Mouse (Mus musculus) myocyte (in vitro differentiated cells): ENCODE results near the gene Pam. TPM values are rescaled to one million over a fixed set of nuclear protein-coding genes. Genes with fewer than 3 reads are reported as not detected.

ENCODE experiments used
- H3K27me3 ChIP-seq: one replicate; pipeline ENCODE4 v1.6.1; 2011; ENCODE audit not compliant: control insufficient read depth, insufficient read depth, insufficient read length
- H3K36me3 ChIP-seq: one replicate; pipeline ENCODE4 v1.6.1; 2011; ENCODE audit not compliant: control insufficient read depth, insufficient read depth
- H3K4me2 ChIP-seq: one replicate; pipeline ENCODE4 v1.6.1; 2011; ENCODE audit warnings: low read depth, control low read depth
- H3K4me3 ChIP-seq: one replicate; pipeline ENCODE4 v1.5.1; 2011; ENCODE audit warnings: mild to moderate bottlenecking, control low read depth, moderate library complexity
- H3K79me2 ChIP-seq: one replicate; pipeline ENCODE4 v1.6.1; 2011; ENCODE audit not compliant: control insufficient read depth, insufficient read depth
- H3ac ChIP-seq: one replicate; pipeline ENCODE4 v1.6.1; 2011; ENCODE audit not compliant: control insufficient read depth, insufficient read length
- CEBPB ChIP-seq: IDR thresholded peaks from 2 replicates; pipeline ENCODE4 v1.6.1; 2011; ENCODE audit warnings: mild to moderate bottlenecking, moderate library complexity; ENCODE audit not compliant: poor library complexity, insufficient read depth, severe bottlenecking
- E2F4 ChIP-seq: IDR thresholded peaks from one replicate; pipeline ENCODE4 v1.6.1; 2011; ENCODE audit warnings: mild to moderate bottlenecking, control low read depth, moderate library complexity; ENCODE audit not compliant: insufficient read depth
- MAX ChIP-seq: IDR thresholded peaks from one replicate; pipeline ENCODE4 v1.6.1; 2011; ENCODE audit warnings: low read depth, mild to moderate bottlenecking, control low read depth
- MYOD1 ChIP-seq, 3 experiments: IDR thresholded peaks; one replicate each; pipeline ENCODE4 v1.6.1; 2011; ENCODE audit warnings: control low read depth in 2 of 3, low read depth in 2 of 3, mild to moderate bottlenecking in 2 of 3, moderate library complexity in 1 of 3; ENCODE audit not compliant: insufficient read length in 2 of 3, control insufficient read depth in 1 of 3
- MYOG ChIP-seq, 3 experiments: IDR thresholded peaks; one replicate each; pipeline ENCODE4 v1.6.1; 2011; ENCODE audit warnings: control low read depth in 2 of 3, low read depth in 2 of 3, mild to moderate bottlenecking in 2 of 3; ENCODE audit not compliant: insufficient read length in 2 of 3, control insufficient read depth in 1 of 3, insufficient read depth in 1 of 3
- POLR2A ChIP-seq: IDR thresholded peaks from one replicate; pipeline ENCODE4 v1.6.1; 2011; ENCODE audit warnings: low read depth, mild to moderate bottlenecking, control low read depth, moderate library complexity; ENCODE audit not compliant: insufficient read length
- POLR2AphosphoS2 ChIP-seq: IDR thresholded peaks from one replicate; pipeline ENCODE4 v1.6.1; 2011; ENCODE audit warnings: low read depth, control low read depth; ENCODE audit not compliant: insufficient read length
- REST ChIP-seq: IDR thresholded peaks from one replicate; pipeline ENCODE4 v1.6.1; 2011; ENCODE audit warnings: mild to moderate bottlenecking, control low read depth, moderate library complexity; ENCODE audit not compliant: insufficient read depth, insufficient read length
- SRF ChIP-seq: IDR thresholded peaks from one replicate; pipeline ENCODE4 v1.6.1; 2011; ENCODE audit warnings: low read depth; ENCODE audit not compliant: control insufficient read depth, insufficient read length
- TCF12 ChIP-seq: IDR thresholded peaks from one replicate; pipeline ENCODE4 v1.6.1; 2011; ENCODE audit warnings: mild to moderate bottlenecking, control low read depth; ENCODE audit not compliant: poor library complexity, insufficient read depth, severe bottlenecking
- TCF3 ChIP-seq: IDR thresholded peaks from one replicate; pipeline ENCODE4 v1.6.1; 2011; ENCODE audit warnings: low read depth, control low read depth; ENCODE audit not compliant: insufficient read length
- USF1 ChIP-seq: IDR thresholded peaks from one replicate; pipeline ENCODE4 v1.6.1; 2011; ENCODE audit warnings: low read depth, mild to moderate bottlenecking, control low read depth, moderate library complexity
- polyA plus RNA-seq: library from polyadenylated mRNA; unstranded; fragments of >200 nt; fragmentation: generic; extraction: Trizol; gene quantifications from one replicate; pipeline ENCODE4 v1.2.1, GENCODE M21; 2012; ENCODE audit warnings: missing spikeins

The Pam gene
- polyA plus RNA-seq, 1 experiment = 29.4 TPM

- Histone ChIP-seq H3K27me3 (no peaks in the 10 kb centered on the region), H3ac (no peak overlapping the region), H3K36me3 (no peaks in the 10 kb centered on the region), H3K4me2 (no peak overlapping the region), H3K4me3 (no peak overlapping the region), H3K79me2 (no peaks in the 10 kb centered on the region)
- no peak for TF ChIP-seq POLR2AphosphoS2
- no peak for TF ChIP-seq MYOD1 (IDR thresholded peaks at IDR 0.05; ENCODE audit: control insufficient read depth in 1 of 3, insufficient read length in 2 of 3, low read depth in 2 of 3)
- no peak for TF ChIP-seq MYOG (IDR thresholded peaks at IDR 0.05; ENCODE audit: control insufficient read depth in 1 of 3, insufficient read depth in 1 of 3, insufficient read length in 2 of 3, low read depth in 2 of 3)
- TF ChIP-seq REST = no peak
- no peak for TF ChIP-seq MAX
- no peak for TF ChIP-seq POLR2A
- TF ChIP-seq TCF3 = no peak
- no peak for TF ChIP-seq USF1
- TF ChIP-seq SRF = no peak
- no peak for TF ChIP-seq TCF12
- no peak for TF ChIP-seq CEBPB
These were observed 232.3 kb downstream of the Pam start for GRCm38 (mm10) chr1:97863140-97863539.

- no peaks in the 10 kb centered on the region for H3K36me3 ChIP-seq
- no peaks in the 10 kb centered on the region for H3K79me2 ChIP-seq
- no peak overlapping the region for H3ac ChIP-seq
- no peak overlapping the region for H3K4me3 ChIP-seq
- no peak overlapping the region for H3K4me2 ChIP-seq
- no peaks in the 10 kb centered on the region for H3K27me3 ChIP-seq
- TF ChIP-seq E2F4 (no peak), POLR2AphosphoS2 (no peak), MYOG (IDR thresholded peaks at IDR 0.05; ENCODE audit: control insufficient read depth in 1 of 3, insufficient read depth in 1 of 3, insufficient read length in 2 of 3, low read depth in 2 of 3) (no peak), SRF (no peak), MYOD1 (IDR thresholded peaks at IDR 0.05; ENCODE audit: control insufficient read depth in 1 of 3, insufficient read length in 2 of 3, low read depth in 2 of 3) (no peak), TCF12 (no peak), TCF3 (no peak), REST (no peak), CEBPB (no peak), MAX (no peak), USF1 (no peak), POLR2A (no peak)
These were observed 232.7 kb downstream of the Pam start for GRCm38 (mm10) chr1:97862734-97863133.

- no peaks in the 10 kb centered on the region for H3K27me3 ChIP-seq
- TF ChIP-seq SRF (no peak), TCF3 (no peak), POLR2A (no peak), E2F4 (no peak), TCF12 (no peak), MAX (no peak), CEBPB (no peak), MYOG (IDR thresholded peaks at IDR 0.05; ENCODE audit: control insufficient read depth in 1 of 3, insufficient read depth in 1 of 3, insufficient read length in 2 of 3, low read depth in 2 of 3) (no peak), MYOD1 (IDR thresholded peaks at IDR 0.05; ENCODE audit: control insufficient read depth in 1 of 3, insufficient read length in 2 of 3, low read depth in 2 of 3) (no peak), USF1 (no peak), REST (no peak), POLR2AphosphoS2 (no peak)
- H3K4me2 ChIP-seq = no peak overlapping the region
- no peaks in the 10 kb centered on the region for H3K79me2 ChIP-seq
- H3K36me3 ChIP-seq = no peaks in the 10 kb centered on the region
- no peak overlapping the region for H3K4me3 ChIP-seq
- H3ac ChIP-seq = no peak overlapping the region
These were observed 241.2 kb downstream of the Pam start for GRCm38 (mm10) chr1:97854256-97854655.

GRCm38 (mm10) chr1:97851601-97852175 lies 243.8 kb downstream of the Pam start:
- Histone ChIP-seq H3ac (no peak overlapping the region), H3K4me3 (no peak overlapping the region), H3K79me2 (no peaks in the 10 kb centered on the region), H3K27me3 (no peaks in the 10 kb centered on the region), H3K4me2 (no peak overlapping the region), H3K36me3 (no peaks in the 10 kb centered on the region)
- TF ChIP-seq TCF12 (no peak), MYOD1 (IDR thresholded peaks at IDR 0.05; ENCODE audit: control insufficient read depth in 1 of 3, insufficient read length in 2 of 3, low read depth in 2 of 3) (no peak), MAX (no peak), POLR2AphosphoS2 (no peak), CEBPB (no peak), MYOG (IDR thresholded peaks at IDR 0.05; ENCODE audit: control insufficient read depth in 1 of 3, insufficient read depth in 1 of 3, insufficient read length in 2 of 3, low read depth in 2 of 3) (no peak), TCF3 (no peak), POLR2A (no peak), SRF (no peak), REST (no peak), USF1 (no peak), E2F4 (no peak)
